Mouse (Mus musculus) lung, adult 2 months (tissue): ENCODE measurements around the gene Gabrr2. TPM values are rescaled to one million over a fixed set of nuclear protein-coding genes. Genes with fewer than 3 reads are reported as not detected.
A peak's percentile ranks its signal among the peaks of the same experiment; 100 is the strongest.

Source experiments
- DNase-seq: peaks from one replicate; pipeline ENCODE4 v3.0.0; 2022
- H3K4me1 ChIP-seq: fragments of 200-500 bp; 2 replicates; pipeline ENCODE4 v1.6.1; 2011; ENCODE audit warnings: low read length; ENCODE audit not compliant: control insufficient read depth, insufficient read depth
- H3K4me3 ChIP-seq: fragments of 200-500 bp; replicated peaks from 2 replicates; pipeline ENCODE3; 2011; ENCODE audit warnings: low read depth, mild to moderate bottlenecking, control low read depth, low read length; ENCODE audit errors: extremely low read depth
- CTCF ChIP-seq: fragments of 200-500 bp; IDR thresholded peaks from 2 replicates; pipeline ENCODE4 v1.5.1; 2011; ENCODE audit warnings: mild to moderate bottlenecking, low read length, control low read depth; ENCODE audit not compliant: insufficient read depth
- POLR2A ChIP-seq: fragments of 200-500 bp; IDR thresholded peaks from 2 replicates; pipeline ENCODE4 v1.6.1; 2011; ENCODE audit warnings: low read depth, mild to moderate bottlenecking, control low read depth, low read length, borderline replicate concordance; ENCODE audit errors: extremely low read depth
- WGBS: fragments of 180-500 bp; shearing (Covaris S2); methylation state at CpG from one replicate; pipeline ENCODE4 v1.1.7; 2018; 5-methylcytosine and 5-hydroxymethylcytosine counted together
- polyA plus RNA-seq: library from polyadenylated mRNA; depleted of rRNA; stranded (reverse); fragments of >200 nt; gene quantifications from 2 replicates; pipeline ENCODE4 v1.2.3, GENCODE M21; 2012; rRNA removed

Gene Gabrr2
- polyA plus RNA-seq, result 1.3 TPM in 2 replicates

DNA sequence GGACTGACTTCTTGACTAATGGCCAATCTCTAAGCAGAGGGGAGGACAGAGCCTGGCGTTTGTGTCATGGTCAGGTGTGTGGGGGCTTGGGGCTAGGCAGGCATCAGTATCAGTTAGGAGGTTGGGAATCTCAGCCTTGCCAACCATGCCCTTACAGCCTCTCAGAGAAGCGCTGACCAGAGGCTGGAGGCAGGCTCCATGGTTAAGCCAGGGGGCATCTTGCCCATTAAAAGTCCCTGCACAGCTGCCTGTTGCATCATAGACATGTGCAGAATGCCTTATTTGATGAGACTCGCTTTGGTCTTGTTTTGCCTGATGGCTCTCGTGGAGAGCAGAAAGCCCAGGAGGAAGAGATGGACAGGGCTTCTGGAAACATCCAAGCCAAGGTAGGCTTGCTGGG lies at the start of gene Gabrr2:
Gene Gabrr2, plus strand, starts transcription at position 19 of the 400 bp plus-strand sequence.
- TF ChIP-seq POLR2A (no peak), CTCF (no peak)
- Histone ChIP-seq H3K4me3 (no peak within 1 kb of the TSS), H3K4me1 (no peaks in the 10 kb centered on the region)
- no peak for DNase-seq
- 81% methylated on average over 4 of the region's 4 CpGs for WGBS

DNA sequence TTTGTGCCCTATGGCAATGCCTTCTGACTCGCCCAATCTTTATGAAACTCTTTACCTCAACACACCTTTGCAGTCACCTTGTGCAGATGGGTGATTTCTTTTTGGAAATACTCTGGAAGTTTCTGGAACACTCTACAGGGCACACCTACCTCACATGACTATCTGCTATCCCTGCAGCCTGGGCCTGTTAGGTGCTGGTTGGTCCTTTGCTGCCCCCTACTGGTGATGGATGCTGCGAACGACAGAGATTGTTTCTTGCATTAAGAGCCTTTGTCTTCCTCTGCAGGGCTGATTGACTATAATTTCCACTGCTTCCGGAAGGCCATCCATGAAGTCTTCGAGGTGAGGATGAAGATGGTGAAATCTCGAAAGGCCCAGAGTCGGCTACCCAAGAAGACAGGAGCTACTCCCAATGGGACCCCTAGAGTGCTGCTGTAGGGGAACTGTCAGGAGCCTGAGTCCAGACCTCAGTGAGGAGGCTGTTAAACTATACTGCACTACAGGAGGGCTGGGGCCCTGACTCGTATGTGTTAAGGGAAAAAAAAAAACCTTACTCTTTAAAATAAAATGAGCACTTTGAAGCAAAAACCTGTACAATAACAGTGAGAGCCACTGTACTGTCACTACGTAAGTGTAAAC lies 44.3 kb upstream of the Gabrr2 start:
- WGBS, result 38% methylated on average over 9 of the region's 9 CpGs
- TF ChIP-seq POLR2A (no peak), CTCF (peak; percentile 98)
- Histone ChIP-seq H3K4me1 (no peaks in the 10 kb centered on the region), H3K4me3 (no peak overlapping the region)
- peak; percentile 80 for DNase-seq

DNA sequence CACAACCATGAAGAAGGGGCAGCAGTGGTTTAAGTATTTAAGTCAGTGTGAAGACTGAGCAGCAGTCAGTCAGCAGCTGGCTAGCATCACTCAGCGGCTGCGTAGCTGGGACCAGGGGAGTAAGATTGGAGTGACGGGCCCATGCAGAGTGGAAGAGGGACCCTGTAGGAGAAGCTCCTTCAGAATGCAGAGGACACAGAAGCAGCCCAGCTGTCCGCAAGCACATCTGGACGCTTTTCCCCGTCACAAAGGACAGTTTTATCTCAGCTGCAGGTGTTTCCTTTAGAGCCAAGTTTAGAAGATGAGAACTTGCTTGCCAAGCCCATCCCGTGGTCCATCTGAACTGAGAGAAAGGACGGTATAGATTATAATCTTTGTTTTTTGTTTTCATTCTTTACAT lies 38.4 kb upstream of the Gabrr2 start:
- no peak for DNase-seq

DNA sequence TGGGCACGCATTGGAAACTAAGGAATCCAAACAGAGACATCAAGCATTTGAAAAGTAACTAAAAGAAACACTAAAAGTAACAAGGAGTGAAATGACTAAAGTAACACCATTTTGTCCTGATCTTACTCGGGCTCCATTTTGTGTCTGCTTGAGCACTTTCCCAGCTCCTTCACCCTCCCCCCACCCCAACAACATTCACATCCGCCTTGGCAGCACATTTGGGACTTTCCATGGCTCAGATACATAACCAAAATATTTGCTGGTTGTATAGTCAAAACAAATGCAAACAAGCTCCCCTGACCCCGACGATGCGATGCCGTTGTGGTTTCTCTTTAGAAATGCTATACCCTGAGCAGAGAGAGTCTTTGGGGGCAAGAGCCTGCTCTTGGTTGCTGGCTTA lies 33.7 kb upstream of the Gabrr2 start:
- 80% methylated on average over 7 of the region's 7 CpGs for WGBS
- H3K4me3 ChIP-seq, result no peak overlapping the region
- TF ChIP-seq CTCF (no peak), POLR2A (no peak)
- no peak for DNase-seq
- peaks cover 9% of the 10 kb centered on the region for H3K4me1 ChIP-seq

More for the DNA sequence above, 38.4 kb upstream of the Gabrr2 start:
- Histone ChIP-seq H3K4me3 (no peak overlapping the region), H3K4me1 (no peaks in the 10 kb centered on the region)
- 56% methylated on average over 8 of the region's 8 CpGs for WGBS
- TF ChIP-seq POLR2A, result no peak
- no peak for TF ChIP-seq CTCF

DNA sequence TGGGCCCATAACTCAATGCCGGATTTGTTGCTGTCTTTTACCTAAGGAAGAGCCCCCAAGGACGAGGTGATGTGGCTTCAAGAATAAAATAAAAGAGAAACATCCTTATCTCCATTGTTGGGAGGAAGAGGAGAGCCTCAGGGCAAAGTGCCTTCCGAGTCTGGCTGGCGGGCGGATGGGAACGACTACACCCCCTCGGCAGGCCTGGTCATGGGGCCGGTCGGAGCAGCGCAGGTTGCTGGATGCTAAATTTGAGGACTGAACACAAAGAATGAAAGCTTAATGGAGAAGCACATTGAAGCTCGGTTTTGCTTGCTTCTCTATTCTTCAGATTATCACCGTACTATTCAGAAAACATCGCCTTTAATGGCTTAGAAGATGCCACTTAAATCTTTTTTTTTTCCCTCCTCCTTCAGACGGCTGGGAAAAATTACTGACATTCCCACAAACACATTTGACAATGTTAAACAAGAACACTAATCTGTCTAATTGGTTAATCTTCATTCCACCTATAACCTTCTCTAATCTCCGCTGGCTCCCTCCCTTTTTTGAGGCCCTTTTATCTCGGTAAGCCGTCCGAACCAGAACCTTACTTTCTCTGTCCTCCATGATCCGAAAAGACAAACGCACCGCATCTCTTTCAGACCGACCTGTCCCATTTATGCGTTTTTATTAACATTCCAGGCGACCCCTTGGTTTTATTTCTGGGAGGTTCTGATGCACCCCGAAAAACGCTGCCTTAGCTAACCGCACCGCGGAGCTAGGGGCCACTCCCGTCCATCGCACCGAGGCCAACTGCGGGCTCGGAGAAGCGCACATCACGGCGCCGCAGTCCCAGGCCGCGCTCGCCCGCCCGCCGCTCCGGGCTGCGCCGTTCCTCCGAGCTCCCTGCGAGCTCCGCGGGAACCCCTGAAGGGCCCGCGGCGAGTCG lies 32.3 kb upstream of the Gabrr2 start:
- no peak for TF ChIP-seq POLR2A
- no peak for TF ChIP-seq CTCF
- 3% methylated on average over 55 of the region's 55 CpGs for WGBS
- DNase-seq, result no peak
- Histone ChIP-seq H3K4me3 (peak overlapping the region; percentile 100), H3K4me1 (peaks cover 9% of the 10 kb centered on the region)

DNA sequence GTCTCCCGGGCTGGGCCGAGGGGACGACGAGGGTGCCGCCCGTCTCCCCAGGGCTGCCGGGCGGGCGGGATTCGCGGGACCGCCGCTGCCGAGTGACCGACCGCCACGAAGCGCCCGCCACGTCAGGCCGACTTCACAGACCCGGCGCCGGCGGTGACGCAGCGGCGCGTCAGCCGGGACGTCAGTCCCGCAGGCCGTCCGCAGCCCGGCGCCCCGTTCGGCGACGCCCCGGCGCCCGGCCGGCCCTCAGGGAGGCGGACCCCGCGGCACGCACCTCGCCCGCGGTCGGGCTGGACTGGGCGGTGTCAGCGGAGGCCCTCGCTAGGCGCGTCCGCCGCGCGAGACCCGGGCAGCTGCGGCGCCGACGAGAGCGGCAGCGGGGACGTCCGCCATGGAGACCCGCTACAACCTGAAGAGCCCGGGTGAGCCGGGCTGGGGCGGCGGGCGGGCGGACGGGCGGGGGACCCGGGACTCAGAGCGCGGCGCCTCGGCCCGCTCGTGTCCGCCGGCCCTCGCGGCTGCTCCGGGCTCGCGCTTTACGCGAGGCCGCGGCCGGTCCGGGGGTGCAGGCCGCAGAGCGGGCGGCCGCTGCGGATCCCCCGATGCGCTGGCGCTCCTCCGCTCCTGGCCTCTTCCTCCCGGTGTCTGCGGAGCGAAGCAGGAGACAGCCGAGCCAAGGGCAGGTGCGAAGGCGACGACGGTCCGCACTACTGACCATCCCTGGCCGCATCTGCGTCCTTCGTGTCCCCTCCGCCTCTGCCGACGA lies 31.4 kb upstream of the Gabrr2 start, which contains the start of gene Ube2j1:
Gene Ube2j1, plus strand, starts transcription at position 222 of the 766 bp plus-strand sequence.
- WGBS, result under 1% methylated on average over 110 of the region's 123 CpGs
- Histone ChIP-seq H3K4me1 (peaks cover 9% of the 10 kb centered on the region), H3K4me3 (peak within 1 kb of the TSS; percentile 100)
- TF ChIP-seq CTCF, result no peak
- TF ChIP-seq POLR2A, result peak; percentile 66
- peak; percentile 87 for DNase-seq

DNA sequence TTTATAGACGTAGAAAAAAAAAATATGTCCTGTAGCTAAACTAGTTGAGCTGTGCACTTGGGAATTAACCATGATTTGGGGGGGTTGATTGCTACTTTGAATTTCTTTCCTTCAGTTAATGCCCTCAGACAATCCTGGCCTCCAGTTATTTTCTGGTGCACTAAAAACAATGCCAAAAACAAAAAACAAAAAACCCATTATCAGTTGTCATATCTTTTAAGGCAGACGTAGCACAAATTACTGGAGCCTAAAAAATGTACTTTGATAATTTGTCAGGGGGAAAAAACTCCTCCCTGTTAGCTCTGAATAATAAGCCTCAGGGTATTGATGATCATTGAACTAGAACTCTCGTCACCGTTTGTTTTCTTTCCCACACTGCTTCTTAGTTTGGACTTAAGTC lies 30.8 kb upstream of the Gabrr2 start:
- peak overlapping the region; percentile 100 for H3K4me3 ChIP-seq
- peaks cover 9% of the 10 kb centered on the region for H3K4me1 ChIP-seq
- 18% methylated on average over 4 of the region's 4 CpGs for WGBS
- no peak for DNase-seq
- TF ChIP-seq CTCF (no peak), POLR2A (no peak)

DNA sequence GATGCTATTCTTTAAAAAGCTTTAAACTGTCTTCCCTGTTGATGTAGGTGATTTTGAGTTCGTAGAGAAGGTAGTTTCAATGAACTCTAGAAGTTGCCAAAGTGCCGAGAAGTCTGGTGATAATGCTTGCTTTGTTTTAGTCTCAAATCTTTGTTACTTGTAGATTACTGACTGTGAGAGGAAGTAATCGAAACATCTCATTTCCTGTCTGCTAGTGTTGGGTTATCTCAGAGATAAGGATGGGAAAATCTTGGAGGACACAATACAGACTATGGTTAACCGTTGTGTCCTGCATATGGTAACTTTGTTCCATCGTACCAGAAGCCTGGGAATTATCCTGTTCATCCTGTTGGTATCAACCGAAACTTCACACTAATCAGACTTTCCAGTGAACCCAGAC lies 29.3 kb upstream of the Gabrr2 start:
- no peak for DNase-seq
- WGBS, result 40% methylated on average over 6 of the region's 6 CpGs
- Histone ChIP-seq H3K4me1 (peaks cover 9% of the 10 kb centered on the region), H3K4me3 (no peak overlapping the region)
- TF ChIP-seq POLR2A (no peak), CTCF (no peak)

DNA sequence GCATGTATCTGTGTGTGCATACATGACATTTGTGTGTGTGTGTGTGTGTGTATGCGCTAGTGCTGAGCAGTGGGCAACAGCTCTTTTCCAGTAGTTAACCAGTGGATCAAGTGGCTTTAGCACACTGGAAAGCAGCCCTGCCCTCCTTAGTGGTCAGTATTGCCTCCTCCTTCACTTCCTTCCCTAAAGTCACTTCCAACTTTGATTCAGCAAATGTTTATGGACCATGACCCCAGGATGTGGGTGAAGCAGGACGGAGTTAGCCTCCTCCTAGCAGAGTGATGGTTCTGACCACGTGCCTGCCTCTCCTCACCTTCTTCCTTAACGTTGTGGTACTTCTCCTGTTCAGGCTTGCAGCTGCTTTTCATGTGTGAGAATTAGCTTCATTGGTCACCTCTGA lies 23.0 kb upstream of the Gabrr2 start:
- no peak for DNase-seq
- 57% methylated on average over 4 of the region's 4 CpGs for WGBS
- TF ChIP-seq POLR2A, result no peak
- TF ChIP-seq CTCF, result no peak
- Histone ChIP-seq H3K4me3 (no peak overlapping the region), H3K4me1 (no peaks in the 10 kb centered on the region)

DNA sequence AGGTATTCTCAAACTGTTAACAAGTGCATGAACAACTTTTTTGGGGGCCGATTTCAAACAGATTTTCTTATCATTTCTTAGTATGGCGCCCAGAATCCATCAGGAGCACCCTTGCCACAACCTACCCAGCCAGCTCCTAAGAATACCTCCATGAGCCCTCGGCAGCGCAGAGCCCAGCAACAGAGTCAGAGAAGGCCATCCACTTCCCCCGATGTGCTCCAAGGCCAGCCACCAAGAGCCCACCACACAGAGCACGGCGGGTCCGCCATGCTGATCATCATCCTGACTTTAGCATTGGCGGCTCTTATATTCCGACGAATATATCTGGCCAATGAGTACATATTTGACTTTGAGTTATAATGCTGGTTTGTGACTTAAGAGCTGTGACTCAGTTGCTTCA lies 13.2 kb upstream of the Gabrr2 start:
- no peak for TF ChIP-seq POLR2A
- no peak for TF ChIP-seq CTCF
- 96% methylated on average over 11 of the region's 11 CpGs for WGBS
- Histone ChIP-seq H3K4me3 (no peak overlapping the region), H3K4me1 (no peaks in the 10 kb centered on the region)
- no peak for DNase-seq
